Mouse (Mus musculus) thymus, postnatal 0 days (tissue): ENCODE results near the gene Rapgef1. TPM values are rescaled to one million over a fixed set of nuclear protein-coding genes. Genes with fewer than 3 reads are reported as not detected.

ENCODE experiments used
- DNase-seq: peaks from one replicate; pipeline ENCODE4 v3.0.0-alpha.2; 2015; ENCODE audit warnings: low spot score
- polyA plus RNA-seq: library from polyadenylated mRNA; unstranded; fragments of >200 nt; fragmentation: Nextera tagmentation; extraction: Ambion mirVana; gene quantifications from 2 replicates; pipeline ENCODE4 v1.2.1, GENCODE M21; 2015

Gene Rapgef1
- polyA plus RNA-seq, 1 experiment from 2014 or later: 19.1 TPM

GRCm38 (mm10) chr2:29643418-29643817 lies 23.9 kb downstream of the Rapgef1 start:
- no peak for DNase-seq

- DNase-seq: no peak
Observed at GRCm38 (mm10) chr2:29645071-29645628, 25.6 kb downstream of the Rapgef1 start.

GRCm38 (mm10) chr2:29646613-29647012 lies 27.1 kb downstream of the Rapgef1 start:
- no peak for DNase-seq

- no peak for DNase-seq
Observed at GRCm38 (mm10) chr2:29647162-29647561, 27.6 kb downstream of the Rapgef1 start.

GRCm38 (mm10) chr2:29647808-29648207 lies 28.3 kb downstream of the Rapgef1 start:
- DNase-seq: no peak

GRCm38 (mm10) chr2:29648956-29649794 lies 29.7 kb downstream of the Rapgef1 start:
- no peak for DNase-seq

- peak; percentile 56 for DNase-seq
Observed at GRCm38 (mm10) chr2:29649795-29650457, 30.4 kb downstream of the Rapgef1 start.

- DNase-seq: no peak
Observed at GRCm38 (mm10) chr2:29651876-29652275, 32.4 kb downstream of the Rapgef1 start.

- no peak for DNase-seq
Observed at GRCm38 (mm10) chr2:29655433-29655832, 35.9 kb downstream of the Rapgef1 start.

GRCm38 (mm10) chr2:29656095-29656494 lies 36.6 kb downstream of the Rapgef1 start:
- no peak for DNase-seq

GRCm38 (mm10) chr2:29657089-29657488 lies 37.6 kb downstream of the Rapgef1 start:
- no peak for DNase-seq

- peak; percentile 91 for DNase-seq
Observed at GRCm38 (mm10) chr2:29661751-29662191, 42.3 kb downstream of the Rapgef1 start.

GRCm38 (mm10) chr2:29663260-29663877 lies 43.8 kb downstream of the Rapgef1 start:
- DNase-seq: peak; percentile 62

GRCm38 (mm10) chr2:29665421-29665820 lies 45.9 kb downstream of the Rapgef1 start:
- peak; percentile 73 for DNase-seq

GRCm38 (mm10) chr2:29666589-29666988 lies 47.1 kb downstream of the Rapgef1 start:
- DNase-seq: peak; percentile 50

GRCm38 (mm10) chr2:29667109-29667508 lies 47.6 kb downstream of the Rapgef1 start:
- no peak for DNase-seq

GRCm38 (mm10) chr2:29668011-29668691 lies 48.6 kb downstream of the Rapgef1 start:
- DNase-seq: no peak

- no peak for DNase-seq
Observed at GRCm38 (mm10) chr2:29668963-29669362, 49.4 kb downstream of the Rapgef1 start.

- no peak for DNase-seq
Observed at GRCm38 (mm10) chr2:29669711-29670110, 50.2 kb downstream of the Rapgef1 start.

- peak; percentile 89 for DNase-seq
Observed at GRCm38 (mm10) chr2:29670231-29670991, 50.9 kb downstream of the Rapgef1 start.
